Mouse (Mus musculus): ENCODE results near the gene Mmd.

Mmd gene

DNA sequence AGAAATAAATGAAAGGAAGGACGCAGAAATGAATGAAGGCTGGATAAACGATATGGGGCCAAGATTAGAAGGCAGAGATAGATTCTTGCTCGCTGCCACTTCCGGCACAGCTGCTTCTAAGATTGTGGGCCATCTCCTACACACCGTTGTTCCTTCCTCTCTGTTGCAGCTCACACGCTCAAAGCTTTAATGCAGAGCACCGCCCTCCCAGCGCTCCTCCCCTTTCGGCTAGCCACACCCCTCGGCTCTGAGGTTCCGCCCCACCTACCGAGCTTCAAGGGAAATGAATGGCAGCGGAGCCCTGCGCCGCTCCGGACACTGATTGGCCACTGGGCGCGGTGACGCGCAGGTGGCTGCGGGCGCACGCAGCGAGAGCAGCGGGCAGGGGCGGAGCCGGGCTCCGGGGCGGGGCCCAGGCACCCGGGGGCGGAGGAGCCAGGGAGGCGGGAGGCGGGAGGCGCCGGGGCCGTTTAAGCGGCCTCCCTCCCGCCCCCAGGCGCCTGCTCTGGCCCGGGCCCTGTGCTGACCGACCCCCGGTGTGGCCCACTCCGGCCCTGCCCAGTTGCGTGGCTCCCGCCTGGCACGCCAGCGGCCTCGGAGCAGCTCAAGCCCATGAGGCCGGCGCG lies at the start of gene Mmd:
Gene Mmd (plus strand): TSS at position 432 of the 626 bp plus-strand sequence.
- in situ Hi-C loops (cut with MboI; ENCODE audit: unreplicated experiment in 2 of 2), result no loop called here

DNA sequence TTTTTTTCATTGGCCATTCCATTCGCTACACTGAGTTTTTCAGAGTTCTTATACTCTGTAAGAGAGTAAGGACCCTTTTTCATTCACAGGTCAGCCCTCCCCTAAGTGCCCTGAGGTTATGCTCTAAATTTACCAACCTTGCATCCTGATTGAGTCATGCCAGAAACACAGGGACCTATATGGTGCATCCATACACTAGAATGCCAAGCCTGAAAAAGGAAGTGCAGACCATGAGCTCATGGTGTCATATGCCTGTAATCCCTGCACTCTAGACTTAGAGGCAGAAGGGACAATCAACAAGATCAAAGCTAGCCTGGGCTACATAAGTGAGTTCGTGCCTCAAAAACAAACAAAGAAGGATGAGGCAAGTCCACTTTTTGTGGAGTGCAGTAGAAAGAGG lies 48.4 kb upstream of the Mmd start:
- in situ Hi-C loops (cut with MboI; ENCODE audit: unreplicated experiment in 2 of 2), result no loop called here

DNA sequence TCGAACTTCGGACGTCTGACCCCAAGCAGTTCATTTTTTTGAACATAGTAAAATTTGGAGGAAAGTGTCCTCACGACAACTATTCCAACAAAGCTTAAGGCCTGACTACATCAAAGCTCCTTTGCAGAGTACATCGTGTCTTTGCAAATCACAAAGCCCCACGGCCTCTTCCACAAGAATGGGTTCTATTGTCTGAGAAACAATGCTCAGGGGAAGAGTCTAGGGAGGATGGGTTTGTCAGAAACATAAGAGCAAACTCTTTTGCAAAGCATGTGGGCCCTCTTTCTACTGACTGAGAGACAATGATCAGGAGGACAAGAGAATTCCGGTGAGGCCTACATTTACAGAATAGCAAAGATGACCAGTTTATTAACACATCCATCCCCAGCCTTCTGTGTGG lies 35.0 kb upstream of the Mmd start:
- in situ Hi-C loops (cut with MboI; ENCODE audit: unreplicated experiment in 2 of 2), result no loop called here

DNA sequence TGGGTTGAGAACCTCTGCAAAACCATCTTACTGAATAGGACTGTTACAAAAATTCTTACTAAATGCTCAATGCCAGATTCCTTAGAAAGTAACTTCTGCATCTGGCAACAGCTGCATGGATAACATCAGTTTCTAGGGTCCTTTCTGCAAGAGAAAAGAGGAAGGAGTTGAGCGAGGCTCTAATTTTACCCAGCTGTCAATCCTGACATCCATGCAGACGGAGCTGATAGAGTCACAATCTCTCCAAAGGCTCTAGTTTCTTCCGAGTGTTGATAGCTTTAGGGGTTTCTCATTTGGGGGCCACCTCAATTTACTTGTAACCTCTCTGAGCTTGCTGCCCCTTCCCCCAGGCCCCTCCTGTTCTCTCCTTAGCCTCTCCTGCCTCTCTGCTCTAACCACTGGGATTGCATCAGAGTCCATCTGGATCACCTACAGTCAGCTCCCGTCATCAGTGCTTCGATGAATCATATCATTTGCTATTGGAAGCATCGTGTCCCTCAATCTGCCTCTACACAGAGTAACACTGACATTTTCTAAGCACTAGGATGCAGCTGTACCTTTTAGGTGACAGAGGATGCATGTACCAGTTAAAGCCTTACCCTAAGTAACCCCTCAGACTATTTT lies 29.1 kb upstream of the Mmd start:
- in situ Hi-C loops (cut with MboI; ENCODE audit: unreplicated experiment in 2 of 2), result no loop called here

DNA sequence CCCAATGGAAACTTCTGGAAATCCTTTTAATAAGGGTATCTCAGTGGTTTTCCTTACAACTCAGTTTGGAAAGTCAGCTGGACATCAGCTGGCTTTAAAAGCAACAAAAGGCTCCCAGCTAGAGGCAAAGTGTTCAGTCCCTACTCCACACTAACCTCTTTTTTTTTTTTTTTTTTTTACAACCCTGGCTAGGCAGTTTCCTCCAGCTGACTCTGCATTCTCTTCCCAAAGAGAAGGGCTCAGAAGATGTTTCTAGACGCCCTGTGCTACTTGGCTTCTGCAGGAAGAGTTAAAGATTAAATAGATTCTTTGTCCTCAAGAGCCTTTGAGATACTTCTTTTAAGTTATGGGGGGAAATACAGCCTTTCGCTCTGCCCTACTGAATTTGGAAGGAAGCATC lies 28.5 kb upstream of the Mmd start:
- in situ Hi-C loops (cut with MboI; ENCODE audit: unreplicated experiment in 2 of 2), result no loop called here

DNA sequence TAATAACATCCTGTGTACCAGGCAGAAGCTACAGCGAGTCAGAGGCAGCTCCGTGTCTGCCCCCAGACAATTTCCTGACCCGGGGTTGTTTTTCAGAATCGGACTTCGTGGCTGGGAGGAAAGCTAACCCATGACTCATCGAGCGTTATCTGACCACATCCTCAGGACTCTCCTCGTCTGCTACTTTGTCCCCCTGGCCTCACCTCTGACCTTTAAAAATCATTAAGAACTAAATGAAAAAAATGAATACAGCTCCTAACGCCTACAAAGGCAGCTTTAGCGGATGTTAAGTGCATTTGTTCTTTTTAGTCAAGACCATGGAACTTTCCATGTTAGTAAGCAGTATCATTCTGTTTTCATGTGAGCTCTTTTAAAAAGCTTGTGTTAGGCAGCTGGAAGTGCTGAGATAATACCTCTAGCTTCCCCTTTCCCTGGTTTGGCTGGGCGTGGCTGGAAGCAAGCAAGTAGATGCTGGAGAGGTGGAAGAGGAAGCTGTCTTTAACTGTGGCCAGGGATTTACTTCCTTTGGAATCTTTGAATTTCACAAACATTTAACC lies 24.3 kb upstream of the Mmd start:
- in situ Hi-C loops (cut with MboI; ENCODE audit: unreplicated experiment in 2 of 2), result no loop called here

DNA sequence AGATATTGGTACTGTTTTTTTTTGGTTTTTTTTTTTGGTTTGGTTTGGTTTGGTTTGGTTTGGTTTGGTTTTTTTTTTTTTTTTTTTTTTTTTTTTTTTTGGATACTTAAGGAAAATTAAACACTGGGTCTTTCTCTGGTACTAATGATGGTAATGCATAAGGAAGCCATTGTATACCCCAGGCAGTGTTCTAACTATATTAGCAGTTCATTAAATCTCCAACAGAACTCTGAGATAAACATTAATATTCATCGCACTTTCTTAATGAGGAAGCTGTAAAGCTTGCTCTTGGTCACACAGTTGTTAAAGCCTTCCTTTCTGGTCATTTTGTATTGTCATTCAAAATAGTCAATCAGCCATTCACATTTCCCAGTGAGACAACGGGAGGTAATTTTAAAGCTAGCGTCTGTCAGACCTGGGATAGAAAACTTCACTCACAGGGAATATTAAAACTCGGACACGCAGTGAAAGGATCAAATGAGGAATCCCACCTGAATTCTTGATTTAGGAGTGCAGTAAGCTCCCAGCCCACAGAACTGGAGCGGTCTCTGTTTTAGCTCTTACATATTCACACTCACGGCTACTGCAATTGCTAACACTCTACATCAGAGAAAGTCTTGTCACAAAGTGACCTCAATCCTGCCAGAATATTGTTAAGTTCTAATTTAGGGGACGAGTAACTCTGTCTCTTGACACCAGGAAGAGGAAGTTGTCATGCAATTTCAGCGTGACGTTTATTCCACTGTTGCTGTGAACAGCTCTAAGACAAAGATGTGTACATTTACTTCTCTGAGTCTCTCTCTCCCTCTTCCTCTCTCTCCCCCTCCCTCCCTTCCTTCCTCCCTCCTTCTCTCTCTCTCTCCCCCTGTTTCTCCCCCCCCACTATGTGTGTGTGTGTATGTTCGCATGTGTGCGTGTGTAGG lies 22.0 kb upstream of the Mmd start:
- in situ Hi-C loops (cut with MboI; ENCODE audit: unreplicated experiment in 2 of 2), result no loop called here

DNA sequence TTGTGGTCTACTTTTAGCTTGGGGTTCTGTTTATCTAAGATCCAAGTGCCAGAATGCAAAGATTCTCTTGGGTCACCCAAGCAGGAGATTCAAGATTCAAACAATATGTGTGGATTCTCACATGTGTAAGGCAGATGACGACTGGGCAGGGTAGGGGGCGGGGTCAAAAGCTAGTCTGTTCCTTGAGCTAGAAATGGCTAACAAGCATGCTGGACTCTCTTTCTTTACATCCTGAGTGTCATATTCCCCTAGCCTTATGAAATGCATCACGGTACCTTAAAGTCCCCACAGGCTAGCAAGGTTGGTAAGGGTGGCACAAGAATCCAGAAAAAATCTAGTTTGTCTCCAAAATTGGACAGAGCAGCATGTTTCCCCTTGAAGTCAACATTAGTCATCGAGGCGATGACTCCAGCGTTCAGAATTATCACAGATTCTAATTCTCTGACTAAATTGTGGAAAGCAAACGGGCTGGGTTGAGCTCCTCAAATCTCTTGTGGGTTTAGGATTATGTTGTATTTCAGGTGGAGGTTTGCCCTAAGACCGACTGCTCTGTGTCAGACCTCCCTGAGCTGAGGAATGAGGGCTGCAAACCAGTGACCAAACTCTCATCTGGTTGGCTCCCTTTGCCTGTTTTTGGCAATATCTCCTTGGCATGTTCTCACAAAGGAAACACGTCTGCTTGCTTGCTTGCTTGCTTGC lies 20.9 kb upstream of the Mmd start:
- in situ Hi-C loops (cut with MboI; ENCODE audit: unreplicated experiment in 2 of 2), result no loop called here

DNA sequence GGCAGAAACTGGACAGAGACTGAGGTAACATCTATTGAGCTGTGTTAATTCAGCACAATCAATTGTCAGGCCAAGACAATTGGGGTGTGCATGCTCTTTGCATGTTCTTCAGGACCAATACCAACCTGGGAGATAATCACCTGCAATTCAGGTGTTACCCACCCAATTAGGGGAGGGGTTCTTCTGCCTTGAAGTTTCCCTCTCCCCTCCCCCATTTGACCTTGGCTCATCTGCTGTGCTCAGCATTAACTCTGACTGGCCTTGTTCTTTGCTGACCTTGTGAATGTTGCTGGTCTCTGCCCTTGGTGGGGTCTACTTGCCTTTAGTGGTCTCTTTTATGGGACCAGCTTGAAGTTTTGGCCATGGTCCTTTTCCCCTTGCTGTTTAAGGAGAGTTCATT lies 19.5 kb upstream of the Mmd start:
- in situ Hi-C loops (cut with MboI; ENCODE audit: unreplicated experiment in 2 of 2), result no loop called here

DNA sequence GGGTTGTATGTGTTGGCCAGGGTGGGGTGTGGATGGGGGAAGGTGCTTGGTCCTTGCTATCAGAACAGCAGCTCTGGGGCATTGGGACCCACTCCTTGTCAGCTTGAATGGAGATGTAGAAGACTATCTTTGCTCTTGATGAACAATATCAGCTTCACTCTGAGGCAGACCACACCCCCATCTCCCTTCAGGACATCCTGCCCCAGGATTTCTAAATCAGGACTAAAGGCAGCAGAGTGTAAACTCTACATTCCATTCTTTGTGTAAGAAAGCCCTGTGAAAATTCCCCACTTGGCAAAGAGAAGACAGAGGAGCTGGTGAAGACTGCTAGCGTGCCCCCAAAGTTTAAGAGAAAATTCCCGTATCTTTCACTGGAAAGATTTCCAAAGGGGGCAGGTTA lies 18.6 kb upstream of the Mmd start:
- in situ Hi-C loops (cut with MboI; ENCODE audit: unreplicated experiment in 2 of 2), result no loop called here

DNA sequence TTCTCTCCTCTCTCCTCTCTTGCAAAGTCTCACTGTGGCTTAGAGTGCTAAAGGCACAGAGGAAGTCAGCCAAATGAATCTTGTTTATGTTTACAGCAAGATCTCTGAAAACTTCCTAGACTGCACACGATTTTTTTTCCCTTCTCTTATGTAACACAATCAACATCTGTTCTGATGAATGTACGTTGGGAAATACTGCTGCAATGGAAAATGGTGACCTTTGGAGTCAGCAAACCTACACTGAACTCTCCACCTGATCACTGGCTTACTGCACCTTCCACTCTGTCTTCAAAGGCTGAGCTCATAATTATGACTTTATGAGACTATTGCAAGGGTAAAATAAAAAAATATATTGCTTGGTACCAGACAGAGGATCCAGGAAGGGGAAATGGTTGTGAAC lies 17.6 kb upstream of the Mmd start:
- in situ Hi-C loops (cut with MboI; ENCODE audit: unreplicated experiment in 2 of 2), result no loop called here

DNA sequence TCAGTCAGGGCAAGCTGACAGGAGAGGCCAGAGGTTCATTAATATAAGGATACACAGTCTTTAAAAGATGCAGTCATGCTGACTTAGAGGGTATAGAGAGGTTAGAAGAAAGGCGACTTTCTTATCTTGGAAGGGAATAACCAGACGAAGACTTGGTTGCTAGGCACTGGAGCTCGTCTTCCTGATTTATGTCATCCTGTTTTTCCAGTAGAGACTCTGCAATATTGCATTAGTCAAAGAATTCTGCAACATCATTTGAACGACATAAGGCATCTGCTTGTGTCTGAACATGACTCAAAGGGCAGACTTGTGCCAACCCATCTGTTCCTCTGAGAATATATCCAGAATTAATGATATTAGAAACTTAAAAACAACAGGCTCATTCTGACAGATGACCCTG lies 16.6 kb upstream of the Mmd start:
- in situ Hi-C loops (cut with MboI; ENCODE audit: unreplicated experiment in 2 of 2), result no loop called here

DNA sequence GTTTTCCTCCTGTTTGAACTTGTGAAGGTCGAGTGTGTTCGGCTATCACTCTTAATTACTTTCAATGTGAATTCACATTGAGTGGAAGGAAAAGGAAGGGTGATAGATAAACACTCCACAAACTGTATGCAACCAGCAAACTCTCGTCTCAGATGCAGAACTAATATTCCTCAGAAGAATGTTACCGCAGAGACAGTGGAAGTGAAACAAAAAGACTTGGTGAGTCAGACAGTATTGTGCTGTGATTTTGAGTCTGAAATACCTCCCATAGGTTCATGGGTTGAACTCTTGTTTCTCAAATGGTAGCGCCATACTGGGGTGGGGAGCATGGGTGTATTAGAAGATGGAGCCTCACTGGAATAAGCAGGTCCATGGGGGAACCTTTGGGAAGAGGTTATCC lies 14.0 kb upstream of the Mmd start:
- in situ Hi-C loops (cut with MboI; ENCODE audit: unreplicated experiment in 2 of 2), result no loop called here

DNA sequence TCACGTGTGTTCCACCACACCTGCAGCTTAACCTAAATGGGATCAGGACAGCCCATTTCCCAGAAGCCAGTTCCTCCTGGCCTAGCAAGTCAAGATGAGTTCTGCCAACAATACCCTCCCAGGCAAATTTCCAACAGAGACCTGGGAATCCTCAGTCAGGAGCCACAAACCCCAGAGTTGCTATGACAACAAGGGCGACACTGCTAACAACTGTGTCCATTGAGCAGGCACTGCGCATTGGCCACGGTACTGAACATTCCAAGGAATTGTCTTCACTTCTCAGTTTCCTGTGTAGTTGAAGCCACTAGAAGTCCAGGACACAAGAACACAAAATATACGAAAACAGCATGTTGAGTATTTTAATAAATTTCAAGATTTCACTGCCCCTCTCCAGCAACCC lies 11.6 kb upstream of the Mmd start:
- in situ Hi-C loops (cut with MboI; ENCODE audit: unreplicated experiment in 2 of 2), result no loop called here

DNA sequence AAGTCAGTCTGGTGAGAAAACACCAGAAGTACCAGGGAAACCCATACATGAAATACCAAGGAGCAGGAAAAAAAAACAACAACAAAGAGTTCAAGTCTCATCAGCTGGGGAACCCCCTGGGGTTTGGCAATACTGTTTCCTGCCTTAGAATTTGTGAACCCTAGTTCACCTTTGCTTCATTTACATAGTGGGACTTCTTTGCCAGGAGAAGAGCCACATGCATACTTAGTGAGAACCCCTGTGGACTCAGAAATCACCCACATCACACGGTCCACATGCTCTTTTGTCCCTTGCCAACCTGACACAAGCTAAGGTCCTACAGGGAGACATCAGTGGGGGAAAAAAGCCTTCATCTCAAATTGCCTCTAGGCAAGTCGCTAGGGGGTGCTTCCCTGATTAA lies 10.6 kb upstream of the Mmd start:
- in situ Hi-C loops (cut with MboI; ENCODE audit: unreplicated experiment in 2 of 2), result no loop called here

DNA sequence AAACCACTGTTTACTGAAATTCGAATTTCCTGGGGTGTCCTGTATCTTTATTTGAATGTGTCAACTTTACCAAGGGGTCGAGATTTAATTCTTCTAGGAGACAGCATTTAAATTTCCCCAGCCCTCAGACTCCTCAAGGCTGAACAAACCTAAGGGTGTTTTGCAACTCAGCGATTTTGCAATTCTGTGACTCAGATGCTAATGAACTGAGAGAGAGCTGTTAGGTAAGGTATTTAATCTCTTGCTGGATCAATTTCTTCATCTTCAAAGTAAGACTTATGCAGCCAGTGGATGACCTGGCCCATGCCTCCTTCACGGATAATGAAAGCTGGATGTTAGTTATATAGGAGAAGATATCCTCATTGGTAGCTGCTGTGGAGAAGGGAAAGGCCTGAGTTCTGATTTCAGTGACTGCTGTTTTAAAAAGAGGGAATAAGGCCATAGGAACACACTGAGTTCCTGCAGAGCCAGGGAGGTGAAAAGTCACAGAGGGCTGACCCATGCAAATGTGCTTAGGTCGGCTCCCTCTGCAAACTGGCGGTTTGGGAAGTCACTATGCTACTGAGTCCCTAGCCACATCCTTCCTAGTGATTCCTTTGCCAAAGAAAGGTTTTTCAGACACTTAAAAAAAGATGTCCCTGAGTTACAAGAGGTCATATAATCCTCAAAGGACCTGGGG lies 8.5 kb upstream of the Mmd start:
- in situ Hi-C loops (cut with MboI; ENCODE audit: unreplicated experiment in 2 of 2), result no loop called here

DNA sequence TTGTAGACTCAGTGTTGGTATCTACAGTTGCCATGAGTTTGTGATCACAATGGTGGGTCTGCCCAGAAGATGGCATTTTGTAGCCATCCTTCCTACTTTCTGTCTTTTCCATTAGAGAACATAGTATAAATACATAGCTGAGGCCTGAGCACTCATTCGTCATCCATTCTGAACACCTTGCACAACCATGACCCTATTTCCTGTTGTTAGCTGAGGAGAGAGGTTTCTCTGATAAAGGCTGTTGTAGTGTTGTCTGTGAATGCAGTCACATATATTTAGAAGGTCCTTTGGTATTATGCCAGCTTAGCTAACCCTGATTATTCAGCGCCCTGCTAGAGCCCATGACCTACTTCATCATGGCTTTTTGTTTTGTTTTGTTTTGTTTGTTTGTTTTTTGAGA lies 7.4 kb upstream of the Mmd start:
- in situ Hi-C loops (cut with MboI; ENCODE audit: unreplicated experiment in 2 of 2), result no loop called here

DNA sequence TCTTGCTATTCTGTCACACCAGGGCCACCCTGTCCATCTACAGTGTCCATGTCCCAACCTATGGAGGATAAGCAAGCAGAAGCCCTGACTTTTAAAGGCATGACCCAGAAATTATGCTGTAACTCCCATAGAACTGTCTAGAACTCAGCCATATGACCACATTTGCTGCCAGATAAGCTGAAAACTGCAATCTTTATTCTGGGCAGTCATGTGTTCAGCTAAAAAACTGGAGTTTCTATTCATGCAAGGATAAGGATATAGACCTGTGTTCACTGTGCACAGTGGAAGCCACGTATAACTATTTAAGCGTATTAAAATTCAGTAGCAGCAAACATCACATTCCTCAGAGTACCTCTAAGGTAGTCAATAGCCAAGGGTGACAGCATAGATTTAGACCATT lies 6.0 kb upstream of the Mmd start:
- in situ Hi-C loops (cut with MboI; ENCODE audit: unreplicated experiment in 2 of 2), result no loop called here

DNA sequence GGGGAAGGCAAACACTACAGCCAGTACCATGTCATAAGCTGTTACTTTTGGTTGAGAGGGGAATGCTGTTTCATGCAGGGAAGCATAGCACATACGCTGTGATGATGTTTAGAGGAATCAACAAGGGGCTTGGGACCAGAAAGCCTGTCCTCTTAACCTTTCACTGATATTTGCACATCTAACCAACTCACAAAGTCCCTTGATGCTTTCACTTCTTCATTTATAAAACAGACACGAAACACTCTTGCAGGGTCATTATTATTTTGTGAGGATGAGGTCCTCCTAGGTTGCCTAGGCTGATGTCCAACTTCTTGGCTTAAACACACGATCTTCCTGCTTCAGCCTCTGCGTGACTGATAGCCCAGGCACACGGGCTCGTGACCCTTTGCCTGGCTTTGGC lies 3.6 kb upstream of the Mmd start:
- in situ Hi-C loops (cut with MboI; ENCODE audit: unreplicated experiment in 2 of 2), result no loop called here

DNA sequence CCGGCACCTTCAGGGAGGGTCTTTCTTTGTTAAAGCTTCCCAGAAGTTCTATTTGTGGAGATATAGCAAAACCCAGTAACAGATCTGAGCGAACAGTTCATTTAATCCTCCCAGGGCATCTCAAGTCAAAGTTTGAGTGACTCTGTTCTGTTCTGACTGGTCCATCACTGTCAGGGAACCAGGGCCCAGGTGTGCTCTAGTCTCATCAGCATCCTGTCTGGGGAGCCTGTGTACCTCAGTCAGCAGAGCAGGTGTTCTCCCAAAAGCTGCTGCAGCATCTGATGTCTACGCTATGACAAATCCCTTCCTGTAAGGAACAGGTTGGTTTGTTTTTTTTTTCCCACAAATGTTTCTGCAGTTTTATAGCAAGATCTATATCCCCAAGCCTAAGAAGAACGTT lies 2.6 kb upstream of the Mmd start:
- in situ Hi-C loops (cut with MboI; ENCODE audit: unreplicated experiment in 2 of 2), result no loop called here
